ENCODE assay signal across 19 mouse cellular contexts in the genomic region with DNA sequence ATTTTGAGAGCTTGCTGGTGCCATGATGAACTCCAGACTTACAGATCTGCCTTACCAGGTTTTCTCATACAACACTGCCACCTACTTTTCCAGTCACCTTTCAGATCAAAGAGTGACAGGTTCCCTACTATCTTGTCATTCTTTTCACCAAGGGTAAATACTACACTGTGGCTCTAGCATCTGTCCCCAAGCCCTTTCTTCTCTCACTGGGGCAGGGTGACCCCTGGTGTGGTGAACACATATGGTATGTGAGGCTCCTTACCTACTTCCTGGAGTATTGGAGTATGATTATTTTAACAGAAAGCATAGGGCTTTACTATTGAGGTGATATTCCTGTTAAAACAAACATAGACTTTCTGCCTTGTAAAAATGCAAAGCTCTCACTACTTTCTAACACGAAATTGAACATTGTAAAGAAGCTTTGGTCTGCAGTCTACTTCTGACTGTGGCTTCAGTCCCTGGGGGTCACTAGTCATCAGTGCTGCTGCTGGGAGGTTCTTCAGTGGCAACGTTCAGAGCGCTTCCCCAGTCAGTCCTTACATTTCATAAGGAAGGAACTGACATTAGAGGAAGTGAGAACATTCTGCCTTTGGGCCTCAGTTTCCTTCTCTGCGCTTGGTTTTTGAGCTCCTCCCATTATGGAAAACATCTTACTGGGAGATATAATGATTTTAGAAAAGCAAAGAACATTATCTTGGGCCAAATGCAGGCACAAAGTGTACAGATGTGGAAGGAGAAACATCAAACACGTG.
"Had no signal": no experiment of that assay in that cellular context is flagged by ENCODE, and none has a peak within 500 bp of the region (broad histone marks: within the 10 kb centered on the region; RNA-seq: fewer than 3 reads in every experiment).

No protein-coding gene starts in this region.

- H3K4me3 ChIP-seq: midbrain, embryonic 10.5 days; midbrain, embryonic 12.5 days; myocyte; neural tube, embryonic 13.5 days; neural tube, embryonic 15.5 days; stomach, embryonic 15.5 days had no signal

- ATAC-seq: lung, postnatal 0 days; midbrain, embryonic 16.5 days had no signal

- H3K36me3 ChIP-seq: midbrain, embryonic 10.5 days; midbrain, embryonic 12.5 days; neural tube, embryonic 13.5 days; neural tube, embryonic 15.5 days; stomach, embryonic 15.5 days had no signal

- H3K4me1 ChIP-seq: neural tube, embryonic 13.5 days; neural tube, embryonic 15.5 days; stomach, embryonic 15.5 days had no signal

- H3K9me3 ChIP-seq: midbrain, embryonic 10.5 days; midbrain, embryonic 12.5 days; neural tube, embryonic 13.5 days; neural tube, embryonic 15.5 days; stomach, embryonic 15.5 days had no signal

- H3K9ac ChIP-seq: lung, embryonic 14.5 days; midbrain, embryonic 12.5 days; neural tube, embryonic 13.5 days; neural tube, embryonic 15.5 days; stomach, embryonic 15.5 days had no signal

- H3K27me3 ChIP-seq: midbrain, embryonic 12.5 days; neural tube, embryonic 13.5 days; neural tube, embryonic 15.5 days; stomach, embryonic 15.5 days had no signal

- DNase-seq: lung, adult 18-20 months; lung, postnatal 4 days; midbrain, embryonic 14.5 days; retina, postnatal 1 day; right cerebral cortex, adult 18-20 months; right cerebral cortex, postnatal 14 days; thymus, adult 2 months; thymus, postnatal 25 days; thymus, postnatal 4 days had no signal

- H3K27ac ChIP-seq: midbrain, embryonic 10.5 days; midbrain, embryonic 12.5 days; neural tube, embryonic 13.5 days; neural tube, embryonic 15.5 days; stomach, embryonic 15.5 days; stomach, postnatal 0 days had no signal

- H3K4me2 ChIP-seq: lung, embryonic 14.5 days; midbrain, embryonic 12.5 days; neural tube, embryonic 13.5 days; neural tube, embryonic 15.5 days; stomach, embryonic 15.5 days had no signal
